Mouse (Mus musculus): ENCODE measurements around the gene Ube2j2.

Gene Ube2j2

GRCm38 (mm10) chr4:155963106-155963505 lies 19.5 kb downstream of the Ube2j2 start:
- DNase-seq (ENCODE audit: low spot score in 2 of 2), result no peak

DNA sequence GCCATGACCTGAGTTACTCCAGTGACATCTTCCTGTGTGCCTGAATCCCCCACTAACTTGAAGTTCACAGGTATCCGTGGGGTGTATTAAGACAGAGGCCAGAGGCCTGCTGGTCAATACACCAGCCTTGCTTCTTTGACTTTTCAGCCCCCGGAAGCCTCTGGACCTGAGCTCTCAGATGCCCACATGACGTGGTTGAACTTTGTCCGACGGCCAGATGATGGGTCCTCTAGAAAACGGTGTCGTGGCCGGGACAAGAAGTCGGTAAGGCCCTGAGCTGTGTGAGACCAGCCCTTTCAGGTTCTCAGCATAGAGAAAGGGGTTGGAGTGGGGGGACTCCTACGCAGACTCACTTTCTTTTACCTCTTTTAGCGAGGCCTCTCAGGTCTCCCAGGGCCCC lies 20.8 kb downstream of the Ube2j2 start:
- no peak for DNase-seq (ENCODE audit: low spot score in 2 of 2)

- DNase-seq (ENCODE audit: low spot score in 2 of 2), result no peak
These were observed 25.5 kb downstream of the Ube2j2 start for GRCm38 (mm10) chr4:155969043-155969653.

DNA sequence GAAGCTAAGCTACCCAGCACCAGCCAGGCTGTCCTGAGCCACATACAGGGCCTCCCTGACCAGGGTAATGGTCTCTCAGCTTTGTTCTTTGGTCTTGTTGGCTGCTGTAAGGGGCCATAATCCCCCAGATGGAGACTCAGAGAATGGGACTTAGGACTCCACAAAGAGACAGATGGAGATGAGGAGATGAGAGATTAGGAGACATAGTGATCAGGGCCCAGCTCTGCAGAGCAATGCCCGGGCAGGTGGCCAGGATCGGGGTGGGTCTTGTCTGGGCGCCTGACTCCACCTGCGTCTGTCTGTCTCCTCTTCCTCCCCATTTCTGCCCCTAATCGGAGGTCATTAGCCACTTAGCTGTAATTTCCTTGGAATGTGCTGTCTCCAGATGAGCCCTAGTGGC lies 26.7 kb downstream of the Ube2j2 start:
- DNase-seq (ENCODE audit: low spot score in 2 of 2), result no peak

DNA sequence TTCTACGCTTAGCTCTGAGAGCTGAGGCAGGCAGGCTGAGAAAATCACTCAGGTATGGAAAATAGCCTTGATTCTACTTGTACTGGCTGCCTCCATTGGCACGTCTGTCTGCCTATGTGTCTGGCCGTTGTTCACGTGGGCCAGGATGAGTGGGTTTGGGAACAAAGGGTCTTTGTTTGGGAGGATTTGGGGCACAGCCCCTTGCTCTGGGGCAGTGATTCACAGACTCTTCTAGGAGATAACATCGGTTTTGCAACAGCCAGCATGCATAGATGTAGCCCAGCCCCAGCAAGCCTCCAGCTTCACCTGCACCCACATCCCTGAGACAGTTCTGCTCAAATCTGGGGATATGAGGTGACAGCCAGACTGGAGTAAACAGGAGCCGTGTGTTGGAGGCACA lies 29.0 kb downstream of the Ube2j2 start:
- no peak for DNase-seq (ENCODE audit: low spot score in 2 of 2)

DNA sequence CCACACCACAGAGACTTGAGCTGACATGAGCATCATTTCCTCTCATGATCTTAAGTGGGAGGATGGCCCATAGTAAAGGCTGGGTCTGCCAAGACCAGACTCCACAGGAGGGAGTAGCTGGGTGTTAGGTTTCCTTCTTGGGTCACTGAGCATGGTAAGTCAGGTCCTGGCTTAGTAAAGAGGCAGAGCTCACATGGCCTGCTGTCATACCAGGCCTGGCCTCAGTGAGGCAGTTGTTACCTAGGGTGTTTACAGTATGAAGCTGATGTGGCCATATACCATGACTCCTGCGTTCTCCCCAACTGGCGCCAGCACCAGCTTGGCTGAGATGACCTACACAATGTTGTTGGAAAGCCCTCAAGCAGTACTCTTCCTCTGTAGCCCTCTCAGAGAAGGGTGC lies 29.6 kb downstream of the Ube2j2 start:
- no peak for DNase-seq (ENCODE audit: low spot score in 2 of 2)

DNA sequence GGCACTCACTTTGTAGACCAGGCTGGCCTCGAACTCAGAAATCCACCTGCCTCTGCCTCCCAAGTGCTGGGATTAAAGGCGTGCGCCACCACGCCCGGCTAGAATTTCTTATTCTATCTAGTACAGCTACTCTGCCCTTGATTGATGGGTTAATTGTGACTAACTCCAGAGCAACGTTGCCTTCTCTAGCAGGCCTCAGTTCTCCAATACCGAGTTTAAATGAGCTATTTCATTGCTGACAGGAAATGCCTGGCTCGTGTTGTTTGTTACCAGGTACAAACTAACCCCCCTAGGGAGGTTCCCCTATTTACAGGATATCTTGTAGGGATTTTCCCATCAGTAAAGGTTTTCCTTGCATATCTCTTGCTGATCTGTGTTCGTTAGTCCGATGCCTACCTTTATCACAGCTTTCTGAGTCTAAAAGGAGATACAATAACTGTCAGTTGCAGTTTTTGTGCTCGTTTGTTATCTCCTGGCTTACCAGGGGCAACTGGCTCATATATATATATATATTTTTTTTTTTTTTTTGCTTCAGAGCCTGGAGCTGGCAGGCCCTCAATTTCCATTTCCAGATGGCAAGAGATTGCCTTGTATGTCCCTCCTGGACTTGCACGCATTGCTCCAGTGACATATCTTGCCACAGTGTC lies 37.9 kb downstream of the Ube2j2 start:
- DNase-seq (ENCODE audit: low spot score in 2 of 2), result no peak

GRCm38 (mm10) chr4:155983788-155984187 lies 40.2 kb downstream of the Ube2j2 start:
- DNase-seq (ENCODE audit: low spot score in 2 of 2), result no peak

- no peak for DNase-seq (ENCODE audit: low spot score in 2 of 2)
These were observed 47.7 kb downstream of the Ube2j2 start for GRCm38 (mm10) chr4:155991211-155991907.

DNA sequence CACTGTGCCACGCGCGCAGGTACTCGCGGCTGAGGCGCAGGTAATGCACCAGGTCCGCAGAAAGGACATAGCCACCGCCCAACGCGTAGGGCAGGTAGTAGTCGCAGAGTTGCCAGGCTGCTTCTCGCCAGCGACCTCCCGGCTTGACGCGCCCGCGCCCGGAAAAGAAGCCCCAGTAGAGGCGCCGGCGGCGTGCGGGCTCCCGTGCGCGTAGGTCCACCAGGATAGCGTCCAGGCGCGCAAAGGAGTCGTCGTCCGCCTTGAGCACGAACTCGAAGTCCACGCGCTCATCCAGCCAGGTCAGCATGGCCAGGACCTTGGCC lies 48.2 kb downstream of the Ube2j2 start:
- DNase-seq (ENCODE audit: low spot score in 2 of 2), result no peak

DNA sequence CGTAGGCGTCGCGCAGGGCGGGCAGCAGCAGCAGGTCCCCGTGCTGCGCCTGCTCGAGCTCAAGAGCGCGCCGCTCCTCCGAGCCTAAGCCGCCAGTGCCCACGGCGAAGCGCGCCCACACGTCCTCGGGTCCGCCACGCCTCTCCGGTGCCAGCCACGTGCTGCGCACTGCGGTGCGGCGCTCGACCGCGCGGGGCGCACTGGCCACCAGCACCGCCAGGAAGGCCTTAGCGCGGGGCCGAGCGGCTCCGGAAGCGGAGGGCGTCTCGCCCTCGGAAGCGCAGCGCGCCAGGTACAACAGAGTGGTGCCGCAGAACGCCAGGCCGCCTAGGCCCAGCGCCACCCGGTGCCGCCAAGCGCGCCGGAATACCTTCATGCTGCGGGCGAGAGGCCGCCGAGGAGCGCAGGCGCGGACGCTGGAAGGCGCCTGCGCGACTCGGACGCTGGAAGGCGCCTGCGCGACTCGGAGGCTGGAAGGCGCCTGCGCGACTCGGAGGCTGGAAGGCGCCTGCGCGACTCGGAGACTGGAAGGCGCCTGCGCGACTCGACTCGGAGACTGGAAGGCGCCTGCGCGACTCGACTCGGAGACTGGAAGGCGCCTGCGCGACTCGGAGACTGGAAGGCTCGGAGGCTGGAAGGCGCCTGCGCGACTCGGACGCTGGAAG lies 48.7 kb downstream of the Ube2j2 start, which contains the start of the genes B3galt6 and Sdf4:
Gene B3galt6, minus strand, starts transcription at position 409 of the 665 bp plus-strand sequence.
Gene Sdf4, plus strand, starts transcription at position 632 of the 665 bp plus-strand sequence.
- DNase-seq (ENCODE audit: low spot score in 2 of 2), result peak; percentile 76 to 84

GRCm38 (mm10) chr4:155992906-155993547 lies 49.4 kb downstream of the Ube2j2 start:
- DNase-seq (ENCODE audit: low spot score in 2 of 2), result peak; percentile 93 to 97

DNA sequence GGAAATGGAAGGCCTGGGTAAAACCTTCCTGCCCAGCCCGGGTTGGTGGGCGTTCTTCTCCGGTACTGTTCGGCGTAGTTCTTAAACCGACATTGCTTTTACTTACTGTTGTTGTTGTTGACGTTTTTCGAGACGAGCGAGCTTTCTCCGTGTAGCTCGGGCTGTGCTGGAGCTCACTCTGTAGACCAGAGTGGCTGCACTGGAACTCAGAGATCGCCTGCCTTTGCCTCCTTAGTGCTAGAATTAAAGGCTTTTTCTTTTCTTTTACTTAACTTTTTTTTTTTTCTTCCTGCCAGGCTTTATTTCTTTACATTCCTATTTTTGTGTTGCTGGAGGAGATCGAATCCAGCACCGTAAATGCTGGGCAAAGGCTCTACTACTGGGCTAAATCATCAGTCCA lies 50.0 kb downstream of the Ube2j2 start:
- no peak for DNase-seq (ENCODE audit: low spot score in 2 of 2)

DNA sequence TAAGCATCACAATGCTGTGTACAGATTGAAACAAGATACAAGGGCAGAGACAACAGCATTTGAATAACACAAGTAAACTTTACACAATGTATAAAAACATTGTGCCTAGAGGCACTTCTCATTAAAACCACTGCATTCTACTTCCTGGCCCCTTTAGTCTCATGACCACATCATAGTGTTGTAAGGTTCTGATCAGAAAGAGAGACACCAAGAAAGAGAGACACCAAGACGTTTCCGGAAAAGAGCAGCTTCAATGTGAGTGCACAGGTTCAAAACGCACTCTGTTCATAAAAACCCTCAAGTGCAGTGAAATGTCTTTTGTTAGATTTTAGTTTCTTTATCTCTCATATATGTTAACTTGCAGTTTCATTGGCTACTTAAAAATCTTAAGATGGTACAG lies 60.5 kb downstream of the Ube2j2 start:
- no peak for DNase-seq (ENCODE audit: low spot score in 2 of 2)

DNA sequence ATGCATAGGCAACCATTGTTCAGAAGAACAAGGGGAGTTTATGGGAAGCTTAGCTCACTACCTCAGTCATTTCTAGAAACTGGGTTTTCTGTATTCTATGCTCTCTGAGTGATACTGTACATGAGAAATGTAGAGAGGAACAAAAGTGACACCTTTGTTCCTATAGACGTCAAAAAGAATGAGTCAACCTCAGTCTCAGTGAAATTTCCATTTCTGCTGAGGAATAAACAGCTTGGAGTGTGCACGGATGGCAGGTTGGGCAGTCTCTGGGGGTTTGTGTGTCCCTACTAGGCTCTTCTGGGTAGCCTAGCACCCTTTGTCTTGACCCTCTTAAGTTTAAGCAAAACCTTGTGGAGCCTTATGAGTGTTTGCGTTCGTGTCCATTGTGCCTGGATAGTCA lies 64.7 kb downstream of the Ube2j2 start:
- no peak for DNase-seq (ENCODE audit: low spot score in 2 of 2)
